Mouse (Mus musculus): Measurements from ENCODE around the gene Dennd6a. TPM values are rescaled to one million over a fixed set of nuclear protein-coding genes. Genes with fewer than 3 reads are reported as not detected.

The Dennd6a gene
- polyA plus RNA-seq (2014; fragmentation: Illumina TruSeq; extraction: RNeasy Lipid Tissue Mini Kit (QIAGEN cat#74804)), result 133 TPM

DNA sequence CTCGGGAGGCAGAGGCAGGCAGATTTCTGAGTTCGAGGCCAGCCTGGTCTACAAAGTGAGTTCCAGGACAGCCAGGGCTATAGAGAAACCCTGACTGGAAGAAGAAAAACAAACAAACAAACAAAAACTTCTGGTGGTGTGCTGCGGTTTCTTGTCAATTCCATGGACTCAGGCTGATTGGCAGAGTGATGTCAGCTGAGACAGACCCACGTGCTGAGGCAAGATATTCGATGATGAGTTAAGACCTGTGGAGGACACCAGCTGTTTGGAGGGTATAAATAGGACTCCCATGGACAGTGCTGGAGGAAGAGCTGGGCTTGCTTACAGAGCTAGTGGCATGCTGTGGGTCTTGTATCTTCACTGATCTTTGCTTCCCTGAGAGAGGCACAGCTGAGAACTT is at the start of gene Dennd6a:
Dennd6a (plus strand) TSS at position 301 of the 400 bp plus-strand sequence.

GRCm38 (mm10) chr14:26534757-26535479 is 38.7 kb upstream of the Dennd6a start, which contains the start of gene Slmap:
Gene Slmap, minus strand, starts transcription at chr14:26534931.

GRCm38 (mm10) chr14:26637851-26638707 is 64.4 kb downstream of the Dennd6a start, which contains the start of gene Arf4:
Gene Arf4, plus strand, starts transcription at chr14:26638074.

DNA sequence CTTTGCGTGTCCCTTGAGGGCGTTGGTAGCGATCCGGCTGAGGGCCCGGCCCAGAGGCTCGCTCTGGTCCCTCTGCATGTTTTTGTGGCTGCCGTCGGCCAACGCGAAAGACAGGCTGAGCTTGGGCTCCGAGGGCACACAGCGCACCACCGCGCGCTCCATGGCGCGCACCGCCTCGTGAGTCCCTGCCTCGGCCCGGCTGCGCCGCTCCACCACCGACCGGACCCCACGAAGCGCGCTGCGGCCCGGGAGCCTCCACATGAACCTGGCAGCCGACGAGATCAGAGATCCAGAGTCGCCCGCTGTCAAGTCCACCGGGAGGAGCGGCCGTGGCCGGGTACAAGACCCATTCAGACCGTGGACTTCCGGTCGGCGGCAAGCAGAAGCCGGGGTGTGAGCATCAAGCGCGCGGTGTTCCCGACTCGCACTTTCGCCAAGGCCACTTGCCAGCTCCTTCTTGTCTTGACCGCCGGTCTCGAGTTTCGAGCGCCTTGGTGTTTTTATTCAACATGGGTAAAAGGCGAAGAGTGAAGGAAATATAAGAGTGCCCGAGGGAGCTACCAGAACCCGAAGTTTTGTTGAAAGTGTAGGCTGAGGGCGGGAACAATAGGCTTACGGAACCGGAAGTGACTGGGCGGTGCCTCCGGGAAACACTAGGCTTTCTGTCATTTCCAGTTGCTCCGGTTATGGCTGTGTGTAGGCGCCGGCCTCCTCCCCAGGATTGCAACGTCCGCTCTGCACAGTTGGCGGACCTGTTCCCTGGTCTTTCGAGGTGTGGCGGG is 95.8 kb downstream of the Dennd6a start, which contains the start of gene Pde12:
Pde12 (minus strand) TSS at position 592 of the 782 bp plus-strand sequence.

Other genes with a start within 250 kb of the Dennd6a start
- 459 TPM for gene Slmap, start 38.9 kb upstream of the Dennd6a start, polyA plus RNA-seq (2014; fragmentation: Illumina TruSeq; extraction: RNeasy Lipid Tissue Mini Kit (QIAGEN cat#74804))
- 1,018 TPM for gene Arf4, start 64.2 kb downstream of the Dennd6a start, polyA plus RNA-seq (2014; fragmentation: Illumina TruSeq; extraction: RNeasy Lipid Tissue Mini Kit (QIAGEN cat#74804))
- gene Pde12, start 96.0 kb downstream of the Dennd6a start, polyA plus RNA-seq (2014; fragmentation: Illumina TruSeq; extraction: RNeasy Lipid Tissue Mini Kit (QIAGEN cat#74804)), result 20.3 TPM
- gene Dnah12, start 119.4 kb downstream of the Dennd6a start, polyA plus RNA-seq (2014; fragmentation: Illumina TruSeq; extraction: RNeasy Lipid Tissue Mini Kit (QIAGEN cat#74804)), result 4.9 TPM